Mouse (Mus musculus) pancreas, adult 10 weeks (tissue): Measurements from ENCODE around the gene Ramp1. TPM values are rescaled to one million over a fixed set of nuclear protein-coding genes. Genes with fewer than 3 reads are reported as not detected.

Source experiments
- polyA plus RNA-seq: library from polyadenylated mRNA; stranded (reverse); fragments of 350-450 nt; fragmentation: Illumina TruSeq; extraction: RNeasy Lipid Tissue Mini Kit (QIAGEN cat#74804); gene quantifications from one replicate; pipeline ENCODE4 v1.2.3, GENCODE M21; 2015; ENCODE audit warnings: low read depth, low replicate concordance; ENCODE audit not compliant: insufficient read depth

The Ramp1 gene
- 9.2 TPM for polyA plus RNA-seq

GRCm38 (mm10) chr1:91179533-91180173 lies at the start of gene Ramp1:
Gene Ramp1, plus strand, starts transcription at chr1:91179822.

GRCm38 (mm10) chr1:91144813-91145212 lies 34.8 kb upstream of the Ramp1 start, which contains the start of gene Rbm44:
Gene Rbm44, plus strand, starts transcription at chr1:91145089.

GRCm38 (mm10) chr1:91249564-91250414 lies 70.2 kb downstream of the Ramp1 start, which contains the start of gene Ube2f:
Gene Ube2f, plus strand, starts transcription at chr1:91250304.

Other genes starting within 250 kb of the Ramp1 start
- gene Prlh, start 226.7 kb upstream of the Ramp1 start, polyA plus RNA-seq: not detected
- gene Rab17, start 210.2 kb upstream of the Ramp1 start, polyA plus RNA-seq: 0.59 TPM
- 12.4 TPM for gene Lrrfip1, start 181.1 kb upstream of the Ramp1 start, polyA plus RNA-seq
- not detected for gene Rbm44, start 34.7 kb upstream of the Ramp1 start, polyA plus RNA-seq
- gene Ube2f, start 70.5 kb downstream of the Ramp1 start, polyA plus RNA-seq: 28.6 TPM
- gene Scly, start 118.5 kb downstream of the Ramp1 start, polyA plus RNA-seq: 13.3 TPM
- gene Espnl, start 142.3 kb downstream of the Ramp1 start, polyA plus RNA-seq: 0.52 TPM
- gene Klhl30, start 171.2 kb downstream of the Ramp1 start, polyA plus RNA-seq: 0.78 TPM
- gene Erfe, start 186.6 kb downstream of the Ramp1 start, polyA plus RNA-seq: not detected
- gene Ilkap, start 219.0 kb downstream of the Ramp1 start, polyA plus RNA-seq: 36.3 TPM
- 8.0 TPM for gene Hes6, start 234.2 kb downstream of the Ramp1 start, polyA plus RNA-seq